Mouse (Mus musculus): Measurements from ENCODE around the gene Ppl.

- TF ChIP-seq CTCF (IDR thresholded peaks at IDR 0.05; ENCODE audit: extremely low read depth, insufficient read depth, insufficient read length, insufficient replicate concordance): no peak
- TF ChIP-seq POLR2A (IDR thresholded peaks at IDR 0.05; ENCODE audit: low read depth, low read length): no peak
Observed at GRCm38 (mm10) chr16:5093285-5093684, 38.9 kb downstream of the Ppl start.

Measured in spleen, adult 2 months (tissue).